Mouse (Mus musculus) testis, adult 10 weeks (tissue): ENCODE results near the gene Ccdc33. TPM values are rescaled to one million over a fixed set of nuclear protein-coding genes. Genes with fewer than 3 reads are reported as not detected.

Source experiments
- polyA plus RNA-seq: library from polyadenylated mRNA; stranded (reverse); fragments of 350-450 nt; fragmentation: Illumina TruSeq; extraction: RNeasy Lipid Tissue Mini Kit (QIAGEN cat#74804); gene quantifications from one replicate; pipeline ENCODE4 v1.2.3, GENCODE M21; 2014; ENCODE audit warnings: low read depth, low replicate concordance

Gene Ccdc33
- 16.1 TPM for polyA plus RNA-seq

GRCm38 (mm10) chr9:58118671-58119070, at the start of gene Ccdc33:
Gene Ccdc33, minus strand, starts transcription at chr9:58118823.

DNA sequence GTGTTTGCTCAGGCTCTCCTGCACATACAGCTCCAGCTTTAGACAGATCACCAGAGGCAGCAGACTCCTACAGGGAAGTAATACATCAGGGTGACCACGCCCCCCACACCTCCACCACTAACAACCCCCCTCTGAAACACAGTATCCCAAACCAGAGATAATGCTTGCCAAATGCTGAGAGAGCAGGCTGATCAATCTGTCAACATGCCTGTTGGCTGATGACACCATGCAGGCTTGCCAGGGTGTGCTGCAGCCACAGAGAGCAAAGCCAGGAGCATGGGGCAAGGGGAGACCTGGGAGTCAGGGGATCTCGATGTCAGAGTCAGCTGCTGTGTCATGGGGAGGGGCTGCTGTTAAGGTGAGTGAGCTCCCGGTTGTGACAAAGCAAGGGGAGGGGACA, 55.1 kb downstream of the Ccdc33 start, which contains the start of gene Stra6:
Gene Stra6, plus strand, starts transcription at position 258 of the 400 bp plus-strand sequence.

GRCm38 (mm10) chr9:58005753-58006461, 112.7 kb downstream of the Ccdc33 start, which contains the start of gene Cyp11a1:
Gene Cyp11a1, plus strand, starts transcription at chr9:58006411.

Other genes with a start within 250 kb of the Ccdc33 start
- gene Ubl7, start 207.8 kb downstream of the Ccdc33 start, polyA plus RNA-seq, result 591 TPM
- gene Sema7a, start 178.7 kb downstream of the Ccdc33 start, polyA plus RNA-seq, result 5.1 TPM
- 32.6 TPM for gene Cyp11a1, start 112.4 kb downstream of the Ccdc33 start, polyA plus RNA-seq
- 0.08 TPM for gene Stra6, start 55.0 kb downstream of the Ccdc33 start, polyA plus RNA-seq
- 0.35 TPM for gene Islr, start 85.5 kb upstream of the Ccdc33 start, polyA plus RNA-seq
- gene Islr2, start 85.5 kb upstream of the Ccdc33 start, polyA plus RNA-seq, result 0.39 TPM
- gene Pml, start 131.0 kb upstream of the Ccdc33 start, polyA plus RNA-seq, result 0.48 TPM
- 3.7 TPM for gene Stoml1, start 134.3 kb upstream of the Ccdc33 start, polyA plus RNA-seq
- 0.67 TPM for gene Loxl1, start 194.4 kb upstream of the Ccdc33 start, polyA plus RNA-seq